14 mouse cellular contexts compared by ENCODE assay signal in genomic region chr7:28447865-28448820, GRCm38 (mm10).
"Had no signal": no experiment of that assay in that cellular context is flagged by ENCODE, and none has a peak within 500 bp of the region (broad histone marks: within the 10 kb centered on the region; RNA-seq: fewer than 3 reads in every experiment).

No protein-coding gene starts in this region.

- H3K27me3 ChIP-seq: limb, embryonic 15.5 days had no signal

- DNase-seq: layer of hippocampus, adult 9-11 months; liver, postnatal 0 days; lung, embryonic 14.5 days; midbrain, embryonic 14.5 days; thymus, adult 18-20 months; thymus, postnatal 4 days had no signal

- H3K9ac ChIP-seq: limb, embryonic 12.5 days; limb, embryonic 15.5 days; liver, embryonic 14.5 days; liver, postnatal 0 days; lung, embryonic 14.5 days had no signal

- H3K4me3 ChIP-seq: layer of hippocampus, adult 2 months; limb, embryonic 12.5 days; limb, embryonic 15.5 days had no signal

- H3K4me2 ChIP-seq: limb, embryonic 12.5 days; limb, embryonic 15.5 days; liver, embryonic 11.5 days; lung, embryonic 14.5 days had no signal

- H3K9me3 ChIP-seq: limb, embryonic 12.5 days; limb, embryonic 15.5 days had no signal

- H3K36me3 ChIP-seq: limb, embryonic 12.5 days; limb, embryonic 15.5 days had no signal

- H3K27ac ChIP-seq: kidney, postnatal 0 days; layer of hippocampus, adult 2 months; limb, embryonic 12.5 days; limb, embryonic 15.5 days; liver, embryonic 14.5 days; macrophage had no signal

- ATAC-seq: liver, postnatal 0 days; lung, postnatal 0 days had no signal
